Mouse (Mus musculus): ENCODE measurements around the gene Snai3.

The Snai3 gene

GRCm38 (mm10) chr8:122430058-122430636 lies 30.4 kb downstream of the Snai3 start:
- no peak for DNase-seq

DNA sequence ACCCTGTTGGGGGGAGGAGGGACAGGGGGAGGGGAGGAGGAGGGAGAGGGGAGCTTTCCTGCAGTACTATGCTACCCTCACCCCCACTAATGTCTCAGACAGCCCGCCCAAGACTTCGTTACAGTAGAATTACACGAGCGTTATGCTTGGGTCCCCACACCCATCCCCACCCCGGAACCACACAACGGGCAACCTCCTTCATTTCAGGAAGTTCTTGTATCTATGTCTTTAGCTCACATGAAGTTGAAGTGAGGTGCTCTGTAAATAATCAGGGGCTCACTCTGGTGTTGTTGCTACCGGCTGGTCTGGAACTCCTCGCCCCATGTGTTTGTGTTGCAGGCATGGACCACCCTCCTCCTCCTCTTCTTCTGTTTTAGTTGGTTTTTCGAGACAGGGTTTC lies 32.4 kb downstream of the Snai3 start:
- DNase-seq = no peak

DNA sequence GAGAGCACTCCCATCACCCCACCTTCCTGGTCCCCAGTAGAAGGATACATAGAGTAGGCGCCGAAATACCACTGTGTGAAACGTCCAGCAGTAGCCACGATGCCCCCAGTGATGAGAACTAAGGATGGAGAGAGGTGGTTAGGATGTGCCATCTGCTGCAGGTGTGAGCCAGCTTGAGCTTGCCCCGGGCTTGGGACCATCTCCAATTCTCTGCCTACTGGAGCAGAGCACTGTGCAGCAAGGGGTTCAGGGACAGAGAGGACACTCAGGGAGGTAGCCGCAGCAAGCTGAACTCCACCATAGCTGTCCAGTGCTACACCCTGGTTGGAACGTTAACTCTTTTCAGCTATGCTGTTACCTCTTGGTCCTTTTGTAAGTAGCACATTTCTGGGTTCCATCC lies 32.9 kb downstream of the Snai3 start:
- DNase-seq = no peak

DNA sequence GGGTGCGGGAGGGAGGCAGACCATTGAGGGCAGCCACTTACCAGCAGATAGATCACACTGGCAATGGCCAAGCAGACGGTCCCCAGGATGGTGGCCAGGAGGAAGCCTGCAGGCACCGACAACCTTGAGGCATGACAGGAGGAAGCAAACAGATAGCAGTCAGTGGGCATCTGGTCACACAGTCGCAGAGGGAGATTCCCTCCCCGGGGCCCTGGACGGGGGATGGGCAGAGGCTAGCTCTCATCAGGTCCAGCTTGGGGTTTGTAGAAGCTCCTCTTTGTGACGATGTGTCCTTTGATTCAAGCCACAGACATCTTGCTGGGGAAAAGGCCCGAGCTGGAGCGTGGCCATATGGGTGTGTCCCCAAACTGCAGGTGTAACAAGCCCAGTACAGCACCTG lies 34.4 kb downstream of the Snai3 start:
- DNase-seq = no peak

DNA sequence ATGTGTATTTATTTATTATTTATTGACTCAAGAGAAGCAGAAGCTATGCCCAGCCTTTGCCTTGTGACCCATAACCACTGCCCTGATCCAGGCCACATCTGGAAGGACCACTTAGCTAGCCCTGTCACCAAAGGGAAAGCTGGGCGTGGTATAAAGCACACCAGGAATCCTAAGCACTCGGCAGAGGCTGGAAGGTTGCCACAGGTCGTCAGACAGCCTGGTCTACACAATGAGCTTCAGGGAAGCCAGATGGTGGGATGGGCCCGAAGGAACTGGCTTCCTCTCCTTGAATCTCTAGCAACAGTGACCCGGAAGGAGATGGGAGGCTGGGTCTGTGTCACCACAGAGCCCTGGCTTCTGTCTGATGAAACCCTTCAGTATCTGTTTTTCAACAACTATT lies 36.9 kb downstream of the Snai3 start:
- DNase-seq = no peak

DNA sequence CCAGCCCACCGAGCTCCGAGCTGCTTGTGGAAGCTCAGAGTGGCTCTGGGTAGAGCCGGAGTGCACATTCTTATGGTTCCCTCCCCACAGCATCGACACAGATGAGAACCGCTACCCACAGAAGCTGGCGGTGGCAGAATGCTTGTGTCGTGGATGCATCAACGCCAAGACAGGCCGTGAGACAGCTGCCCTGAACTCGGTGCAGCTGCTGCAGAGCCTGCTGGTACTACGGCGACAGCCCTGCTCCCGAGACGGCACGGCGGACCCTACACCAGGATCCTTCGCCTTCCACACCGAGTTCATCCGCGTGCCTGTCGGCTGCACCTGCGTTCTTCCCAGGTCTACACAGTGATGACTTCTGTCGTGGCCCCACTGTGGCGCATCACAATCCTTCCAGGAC lies 37.3 kb downstream of the Snai3 start:
- no peak for DNase-seq

DNA sequence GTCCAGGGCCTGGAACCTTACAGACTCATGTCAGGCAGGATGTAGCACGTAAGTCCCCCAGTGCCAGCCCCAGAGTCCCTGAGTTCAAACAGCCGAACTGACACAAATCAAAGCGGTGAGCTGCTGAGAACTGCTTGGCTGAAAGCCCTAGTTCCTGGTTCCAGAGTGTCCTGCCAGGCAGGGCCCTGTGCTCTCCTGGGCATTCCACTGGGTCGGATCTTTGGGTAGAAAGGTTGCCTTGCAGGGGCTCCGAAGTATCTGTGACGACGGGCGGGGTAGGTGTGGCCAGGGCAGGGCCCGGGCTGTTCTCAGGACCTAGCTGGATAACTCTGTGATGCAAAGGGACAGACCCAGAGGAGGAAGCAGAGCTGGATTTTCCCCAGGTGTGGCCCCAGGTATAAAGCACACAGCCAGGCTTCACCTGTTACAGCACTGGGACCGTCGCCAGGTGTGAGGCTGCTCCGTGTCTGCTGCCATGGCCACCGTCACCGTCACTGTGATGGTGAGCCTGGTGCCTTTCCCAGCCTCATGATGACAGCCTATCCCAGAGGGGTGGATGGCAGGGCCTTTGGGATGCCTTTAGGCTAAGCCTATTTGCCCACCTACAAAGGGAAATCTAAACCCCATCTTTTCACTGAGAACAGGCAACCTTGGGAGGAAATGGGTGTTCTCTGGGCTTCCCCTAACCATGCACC lies 39.0 kb downstream of the Snai3 start, which contains the start of gene Il17c:
Il17c (plus strand) TSS at position 645 of the 695 bp plus-strand sequence.
- no peak for DNase-seq

DNA sequence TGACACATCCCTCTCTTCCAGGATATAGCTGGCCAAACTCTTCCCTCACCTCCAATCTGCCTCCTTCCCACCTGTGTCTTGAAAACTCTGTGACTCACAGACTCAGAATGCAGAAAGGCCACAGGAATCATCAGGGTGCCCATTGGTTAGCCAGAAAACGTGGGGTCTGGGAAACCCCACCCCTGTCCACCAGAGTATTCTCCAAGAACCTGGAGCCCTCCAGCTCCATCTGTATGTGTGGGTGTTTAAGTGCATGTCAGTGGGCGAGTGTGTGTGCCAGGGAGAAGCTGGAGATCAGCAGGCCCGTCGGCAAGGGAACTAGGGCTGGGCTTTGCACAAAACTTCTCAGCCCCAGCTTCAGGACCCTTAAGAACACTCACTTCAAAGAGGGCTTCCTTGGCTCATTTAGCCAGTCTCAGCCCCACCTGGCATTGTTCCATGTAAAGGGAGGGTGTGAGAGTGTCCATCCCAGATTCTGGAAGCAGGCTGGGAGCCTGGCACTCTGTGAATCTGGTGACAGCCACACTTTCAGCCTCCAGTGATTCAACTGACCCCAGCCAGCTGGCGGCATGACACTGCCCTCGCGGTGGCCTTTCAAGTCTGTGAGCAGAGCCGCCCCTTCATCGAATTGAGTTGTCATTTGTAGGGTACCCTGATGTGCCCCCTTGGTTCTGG lies 40.5 kb downstream of the Snai3 start:
- DNase-seq = no peak

- no peak for DNase-seq
Observed at GRCm38 (mm10) chr8:122415554-122415953, 45.0 kb downstream of the Snai3 start.

DNA sequence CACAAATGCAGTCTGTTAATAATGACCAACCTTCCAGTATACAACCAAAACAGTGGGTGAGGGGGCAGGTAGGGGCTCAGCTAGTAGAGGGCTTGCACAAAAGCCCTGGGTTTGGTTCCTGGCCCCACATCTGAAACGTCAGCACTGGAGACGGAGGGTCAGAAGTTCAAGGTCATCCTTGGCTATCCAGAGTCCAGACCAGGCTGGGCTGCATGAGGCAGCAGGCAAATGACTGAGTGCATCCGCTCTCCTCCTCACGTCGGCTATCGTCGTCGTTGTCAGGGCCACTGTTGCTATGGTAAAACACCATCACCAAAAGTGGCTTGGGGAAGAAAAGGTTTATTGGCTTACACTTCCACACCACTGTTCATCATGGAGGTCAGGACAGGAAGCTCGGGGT lies 46.2 kb downstream of the Snai3 start:
- no peak for DNase-seq

GRCm38 (mm10) chr8:122407678-122408077 lies 52.9 kb downstream of the Snai3 start:
- no peak for DNase-seq

DNA sequence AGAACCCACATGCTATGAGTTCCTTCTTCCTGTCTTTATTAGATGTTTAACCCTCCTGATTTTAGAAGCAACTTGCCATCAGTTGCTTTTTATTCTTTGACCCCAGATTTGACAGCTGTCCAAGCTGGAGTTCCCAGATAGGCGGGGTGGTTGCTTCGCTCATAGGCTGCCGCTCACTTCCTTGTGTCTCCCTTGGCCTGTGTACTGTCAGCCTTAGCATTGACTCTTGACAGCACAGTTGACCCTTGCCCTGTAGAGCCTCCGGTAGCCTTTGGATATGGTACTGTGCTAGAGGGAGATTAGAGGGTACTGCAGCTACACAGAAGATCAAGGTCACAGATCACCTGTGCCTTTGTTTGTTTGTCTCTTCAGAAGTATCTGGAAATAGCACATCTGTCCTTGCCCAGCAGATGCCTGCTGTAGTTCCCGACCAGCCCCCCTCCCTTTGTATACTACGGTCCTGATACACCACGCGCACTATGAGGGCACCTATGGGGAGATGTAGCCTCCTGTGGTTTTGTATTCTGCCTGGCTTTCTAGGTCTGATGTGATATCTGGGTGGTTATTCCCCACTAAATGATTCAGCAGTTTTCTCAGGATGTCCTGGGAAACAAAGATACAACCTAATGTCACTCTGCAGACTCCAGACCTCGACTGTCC lies 55.3 kb downstream of the Snai3 start:
- no peak for DNase-seq

Data from right cerebral cortex, postnatal 4 days (tissue).